Mouse (Mus musculus) E14TG2a.4 (cell line): ENCODE measurements around the gene Vinac1.

Experiments used
- CTCF ChIP-seq: conservative IDR thresholded peaks from 2 replicates; pipeline ENCODE4 v1.5.1; 2014; ENCODE audit warnings: low read length
- NANOG ChIP-seq: IDR thresholded peaks from 2 replicates; pipeline ENCODE4 v1.6.1; 2014; ENCODE audit warnings: borderline replicate concordance, low read length, mixed read lengths
- POU5F1 ChIP-seq: IDR thresholded peaks from 2 replicates; pipeline ENCODE4 v1.6.1; 2014; ENCODE audit warnings: low read length, borderline replicate concordance

DNA sequence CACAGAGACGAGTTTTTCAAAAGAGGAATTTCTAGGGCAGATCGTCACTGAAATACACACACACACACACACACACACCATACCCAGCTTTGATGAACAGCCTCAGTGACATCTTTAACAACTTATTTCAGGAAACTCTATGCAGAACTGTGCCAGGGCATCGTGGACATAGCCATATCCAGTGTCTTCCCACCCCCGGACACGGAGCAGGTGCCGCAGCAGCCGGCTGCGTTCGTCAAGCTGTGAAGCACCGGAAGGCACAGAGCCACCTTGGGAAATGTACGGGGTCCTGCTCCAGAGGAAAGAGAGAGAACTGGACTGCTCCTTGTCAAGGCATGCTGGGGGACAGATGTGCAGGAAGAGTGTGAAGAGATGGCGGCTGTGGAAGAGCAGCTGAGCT is 44.8 kb upstream of the Vinac1 start:
- no peak for TF ChIP-seq CTCF
- TF ChIP-seq NANOG: no peak
- no peak for TF ChIP-seq POU5F1
